Mouse (Mus musculus): Measurements from ENCODE around the gene Rdh16f2. TPM values are rescaled to one million over a fixed set of nuclear protein-coding genes. Genes with fewer than 3 reads are reported as not detected.
A peak's percentile ranks its signal among the peaks of the same experiment; 100 is the strongest.

Rdh16f2 gene
- polyA plus RNA-seq, 1 experiment from 2014 or later, result 0.39 TPM

GRCm38 (mm10) chr10:127924597-127925378 is 58.5 kb downstream of the Rdh16f2 start:
- Histone ChIP-seq H3K9me3 (ENCODE audit: control insufficient read depth) (no peaks in the 10 kb centered on the region), H3K9ac (ENCODE audit: low read depth, low read length) (no peak overlapping the region), H3K27me3 (replicated peaks; ENCODE audit: control insufficient read depth, insufficient read depth, low read length) (no peaks in the 10 kb centered on the region), H3K4me2 (replicated peaks; ENCODE audit: low read depth) (no peak overlapping the region), H3K4me3 (ENCODE audit: low read depth, low read length) (no peak overlapping the region), H3K36me3 (ENCODE audit: control insufficient read depth, insufficient read depth) (no peaks in the 10 kb centered on the region), H3K4me1 (replicated peaks; ENCODE audit: control insufficient read depth, insufficient read depth, low read length) (no peaks in the 10 kb centered on the region), H3K27ac (ENCODE audit: low read depth, low read length) (peak overlapping the region; percentile 15; the same call in 1 of the 2 replicates)
- peak; percentile 79 for ATAC-seq
- TF ChIP-seq CTCF (IDR thresholded peaks at IDR 0.05; ENCODE audit: low read depth), result no peak
- WGBS, result 46% methylated on average over 7 of the region's 7 CpGs

Other genes starting within 250 kb of the Rdh16f2 start
- 28.9 and 33.4 TPM in 2 replicates for gene Lrp1, start 245.3 kb upstream of the Rdh16f2 start, polyA plus RNA-seq (2015; fragmentation: Nextera tagmentation; extraction: Ambion mirVana)
- 27.1 and 29.2 TPM in 2 replicates for gene Stat6, start 223.5 kb upstream of the Rdh16f2 start, polyA plus RNA-seq (2015; fragmentation: Nextera tagmentation; extraction: Ambion mirVana)
- gene Nemp1, start 199.6 kb upstream of the Rdh16f2 start, polyA plus RNA-seq (2015; fragmentation: Nextera tagmentation; extraction: Ambion mirVana), result 2.9 and 3.2 TPM in 2 replicates
- gene Nab2, start 197.9 kb upstream of the Rdh16f2 start, polyA plus RNA-seq (2015; fragmentation: Nextera tagmentation; extraction: Ambion mirVana), result 3.9 and 4.2 TPM in 2 replicates
- gene Myo1a, start 161.3 kb upstream of the Rdh16f2 start, polyA plus RNA-seq (2015; fragmentation: Nextera tagmentation; extraction: Ambion mirVana), result 73.8 and 80.3 TPM in 2 replicates
- gene Tac2, start 142.0 kb upstream of the Rdh16f2 start, polyA plus RNA-seq (2015; fragmentation: Nextera tagmentation; extraction: Ambion mirVana), result not detected in 2 replicates
- gene Zbtb39, start 126.9 kb upstream of the Rdh16f2 start, polyA plus RNA-seq (2015; fragmentation: Nextera tagmentation; extraction: Ambion mirVana), result 1.3 and 1.6 TPM in 2 replicates
- 0.81 and 1.2 TPM in 2 replicates for gene Gpr182, start 114.7 kb upstream of the Rdh16f2 start, polyA plus RNA-seq (2015; fragmentation: Nextera tagmentation; extraction: Ambion mirVana)
- 0.10 and 0.12 TPM in 2 replicates for gene Rdh1, start 106.8 kb upstream of the Rdh16f2 start, polyA plus RNA-seq (2015; fragmentation: Nextera tagmentation; extraction: Ambion mirVana)
- 0.10 and 0.43 TPM in 2 replicates for gene Rdh16f1, start 106.7 kb upstream of the Rdh16f2 start, polyA plus RNA-seq (2015; fragmentation: Nextera tagmentation; extraction: Ambion mirVana)
- 2.2 and 2.3 TPM in 2 replicates for gene Rdh9, start 90.1 kb upstream of the Rdh16f2 start, polyA plus RNA-seq (2015; fragmentation: Nextera tagmentation; extraction: Ambion mirVana)
- 0.07 TPM in 1 of 2 replicates, not detected in the other for gene Rdh16, start 65.3 kb upstream of the Rdh16f2 start, polyA plus RNA-seq (2015; fragmentation: Nextera tagmentation; extraction: Ambion mirVana)
- gene Rdh19, start 16.5 kb upstream of the Rdh16f2 start, polyA plus RNA-seq (2015; fragmentation: Nextera tagmentation; extraction: Ambion mirVana), result not detected in 2 replicates
- gene Rdh7, start 22.3 kb downstream of the Rdh16f2 start, polyA plus RNA-seq (2015; fragmentation: Nextera tagmentation; extraction: Ambion mirVana), result 1.1 and 1.2 TPM in 2 replicates
- gene Sdr9c7, start 32.0 kb downstream of the Rdh16f2 start, polyA plus RNA-seq (2015; fragmentation: Nextera tagmentation; extraction: Ambion mirVana), result 0.09 TPM in 1 of 2 replicates, not detected in the other
- gene Hsd17b6, start 141.1 kb downstream of the Rdh16f2 start, polyA plus RNA-seq (2015; fragmentation: Nextera tagmentation; extraction: Ambion mirVana), result 0.74 and 0.86 TPM in 2 replicates
- 18.7 and 22.1 TPM in 2 replicates for gene Prim1, start 148.7 kb downstream of the Rdh16f2 start, polyA plus RNA-seq (2015; fragmentation: Nextera tagmentation; extraction: Ambion mirVana)
- gene Naca, start 169.1 kb downstream of the Rdh16f2 start, polyA plus RNA-seq (2015; fragmentation: Nextera tagmentation; extraction: Ambion mirVana), result 511 and 531 TPM in 2 replicates
- gene Ptges3, start 192.5 kb downstream of the Rdh16f2 start, polyA plus RNA-seq (2015; fragmentation: Nextera tagmentation; extraction: Ambion mirVana), result 264 and 269 TPM in 2 replicates
- 2,460 and 2,644 TPM in 2 replicates for gene Atp5b, start 216.8 kb downstream of the Rdh16f2 start, polyA plus RNA-seq (2015; fragmentation: Nextera tagmentation; extraction: Ambion mirVana)
- gene Baz2a, start 225.1 kb downstream of the Rdh16f2 start, polyA plus RNA-seq (2015; fragmentation: Nextera tagmentation; extraction: Ambion mirVana), result 8.1 and 8.6 TPM in 2 replicates